Mouse (Mus musculus) Patski (cell line): ENCODE measurements at regions not wholly inside any gene's neighbourhood (a gene's known extent, or its start where the extent isn't known, plus 50 kb on each side); places are given as distances from the start of the nearest gene placed in this dataset.

Experiments
- ATAC-seq: fragments of 100-300 bp; one replicate; pipeline ENCODE4 v1.8.0; 2021
- CTCF ChIA-PET: fragments of 350-600 bp; sonication (Branson Sonifier 250); formaldehyde crosslinking; loops from one replicate; lab custom pipeline; 2022; ENCODE audit warnings: inconsistent platforms; lab: Charles Lee
- POLR2A ChIA-PET: fragments of 350-600 bp; sonication (Branson Sonifier 250); formaldehyde crosslinking; loops from one replicate; lab custom pipeline; 2022; ENCODE audit warnings: antibody characterized with exemption, inconsistent platforms; lab: Charles Lee
- DNase-seq: peaks from one replicate; pipeline ENCODE4 v3.0.0-alpha.2; 2011; ENCODE audit warnings: low read depth, low spot score
- H3K27me3 ChIP-seq: fragments of 371-371 bp; one replicate; pipeline ENCODE4 v1.5.1; 2021
- CTCF ChIP-seq: fragments of 100-300 bp; IDR thresholded peaks from one replicate; pipeline ENCODE4 v1.5.1; 2021
- in situ Hi-C: fragments of 300-500 bp; cut with MboI; formaldehyde crosslinking; loops from 3 replicates; pipeline ENCODE4 v1.11.1; 2018; ENCODE audit warnings: low pct_unique_long_range_greater_than_20kb, mixed read lengths

- in situ Hi-C loops: no loop called here
- no peak for DNase-seq
- TF ChIP-seq CTCF: no peak
- ChIA-PET POLR2A (no interaction called here), CTCF (no interaction called here)
- ATAC-seq: no peak
- H3K27me3 ChIP-seq: peaks cover 40% of the 10 kb centered on the region
Observed at GRCm38 (mm10) chrX:21558318-21558717, 74.0 kb downstream of the Agtr2 start.

- ChIA-PET POLR2A (no interaction called here), CTCF (no interaction called here)
- in situ Hi-C loops: no loop called here
- no peak for DNase-seq
- no peak for TF ChIP-seq CTCF
- ATAC-seq: no peak
- peaks cover 47% of the 10 kb centered on the region for H3K27me3 ChIP-seq
Observed at GRCm38 (mm10) chrX:21566669-21567068, 82.3 kb downstream of the Agtr2 start.

GRCm38 (mm10) chrX:21567530-21567929 lies 83.2 kb downstream of the Agtr2 start:
- ChIA-PET CTCF (no interaction called here), POLR2A (no interaction called here)
- ATAC-seq (no peak), DNase-seq (no peak)
- H3K27me3 ChIP-seq: peaks cover 45% of the 10 kb centered on the region
- TF ChIP-seq CTCF: no peak
- in situ Hi-C loops: no loop called here

- ChIA-PET CTCF (no interaction called here), POLR2A (no interaction called here)
- DNase-seq (no peak), ATAC-seq (no peak)
- in situ Hi-C loops: no loop called here
- peaks cover 41% of the 10 kb centered on the region for H3K27me3 ChIP-seq
- no peak for TF ChIP-seq CTCF
Observed at GRCm38 (mm10) chrX:21567971-21568370, 83.6 kb downstream of the Agtr2 start.

- in situ Hi-C loops: no loop called here
- ATAC-seq (no peak), DNase-seq (no peak)
- no peak for TF ChIP-seq CTCF
- CTCF ChIA-PET: no interaction called here
- H3K27me3 ChIP-seq: peaks cover 41% of the 10 kb centered on the region
- POLR2A ChIA-PET: no interaction called here
Observed at GRCm38 (mm10) chrX:21579945-21580344, 95.6 kb downstream of the Agtr2 start.

- in situ Hi-C loops: no loop called here
- H3K27me3 ChIP-seq: peaks cover 34% of the 10 kb centered on the region
- ATAC-seq (no peak), DNase-seq (no peak)
- POLR2A ChIA-PET: no interaction called here
- CTCF ChIA-PET: no interaction called here
- TF ChIP-seq CTCF: no peak
Observed at GRCm38 (mm10) chrX:21586030-21586429, 101.7 kb downstream of the Agtr2 start.

- in situ Hi-C loops: no loop called here
- peaks cover 12% of the 10 kb centered on the region for H3K27me3 ChIP-seq
- DNase-seq (no peak), ATAC-seq (no peak)
- TF ChIP-seq CTCF: no peak
- POLR2A ChIA-PET: no interaction called here
- CTCF ChIA-PET: interaction anchor here (0.9 kb wide), 1 partner anchor 12 kb away, joined by 3 read pairs; no protein-coding TSS in a partner anchor
Observed at GRCm38 (mm10) chrX:21589811-21590210, 105.5 kb downstream of the Agtr2 start.
